Mouse (Mus musculus) cerebellum, adult 2 months (tissue): Measurements from ENCODE around the gene Phf21b.

Source experiments
- CTCF ChIP-seq: fragments of 200-500 bp; IDR thresholded peaks from 2 replicates; pipeline ENCODE4 v1.5.1; 2011; ENCODE audit warnings: low read depth, mild to moderate bottlenecking, control low read depth, low read length, moderate library complexity, borderline replicate concordance; ENCODE audit not compliant: insufficient read depth
- POLR2A ChIP-seq: fragments of 200-500 bp; IDR thresholded peaks from 2 replicates; pipeline ENCODE4 v1.6.1; 2011; ENCODE audit warnings: low read length, control low read depth, borderline replicate concordance; ENCODE audit not compliant: insufficient read depth

DNA sequence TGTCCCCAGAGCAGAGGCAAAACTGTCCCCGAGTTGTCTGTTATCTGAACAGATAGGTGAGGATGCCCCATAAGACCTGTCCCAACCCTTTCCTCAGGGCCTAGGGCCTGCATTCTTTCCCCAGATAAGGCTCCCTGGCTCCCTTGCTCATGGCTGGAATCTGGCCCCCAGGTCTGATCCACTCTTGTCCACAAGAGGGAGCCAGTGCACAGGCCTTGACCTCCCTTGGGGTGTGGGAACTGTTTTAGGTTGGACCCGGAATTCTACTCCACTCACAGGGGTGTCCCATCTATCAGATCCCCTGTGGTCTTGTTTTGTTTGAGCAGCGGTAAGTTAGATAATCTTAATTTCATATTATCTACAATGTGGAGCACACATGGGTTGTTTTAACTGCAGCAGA lies 100.9 kb downstream of the Phf21b start:
- TF ChIP-seq CTCF (peak; percentile 91), POLR2A (no peak)
